Mouse (Mus musculus): ENCODE measurements around the gene Dnmt3l. TPM values are rescaled to one million over a fixed set of nuclear protein-coding genes. Genes with fewer than 3 reads are reported as not detected.
"Not testable (repeated sequence)": the region's sequence is repeated elsewhere in the genome, so short reads cannot be mapped to it uniquely, and the experiment has no call there.

Dnmt3l gene
- polyA plus RNA-seq, 1 experiment from 2014 or later, result 0.44 TPM

- Histone ChIP-seq H3K4me3 (peak overlapping the region; percentile 81), H3K36me3 (peaks cover 8% of the 10 kb centered on the region), H3K4me2 (peak overlapping the region; percentile 88), H3K27ac (no peak overlapping the region; the same call in 1 of the 2 replicates), H3K27me3 (no peaks in the 10 kb centered on the region), H3K9me3 (no peaks in the 10 kb centered on the region), H3K4me1 (peaks cover 38% of the 10 kb centered on the region), H3K9ac (peak overlapping the region; percentile 62)
- no peak for ATAC-seq (ENCODE audit: insufficient number of reproducible peaks, insufficient read depth, low FRiP score, low TSS enrichment, low read depth)
- 11% methylated on average over 10 of the region's 10 CpGs for WGBS
These were observed 31.4 kb upstream of the Dnmt3l start for GRCm38 (mm10) chr10:78010335-78010734.

- H3K27ac ChIP-seq; ATAC-seq (ENCODE audit: insufficient number of reproducible peaks, insufficient read depth, low FRiP score, low TSS enrichment, low read depth); H3K36me3 ChIP-seq; H3K27me3 ChIP-seq; H3K9me3 ChIP-seq; H3K4me3 ChIP-seq; H3K4me2 ChIP-seq; H3K9ac ChIP-seq: not testable (repeated sequence)
- WGBS, result 92% methylated on average over 5 of the region's 5 CpGs
- peaks cover 34% of the 10 kb centered on the region for H3K4me1 ChIP-seq
These were observed 30.6 kb upstream of the Dnmt3l start for GRCm38 (mm10) chr10:78011116-78011515.

- no peak overlapping the region for H3K27ac ChIP-seq
- ATAC-seq (ENCODE audit: insufficient number of reproducible peaks, insufficient read depth, low FRiP score, low TSS enrichment, low read depth), result no peak
- no peaks in the 10 kb centered on the region for H3K9me3 ChIP-seq
- no peak overlapping the region for H3K9ac ChIP-seq
- H3K27me3 ChIP-seq, result no peaks in the 10 kb centered on the region
- H3K36me3 ChIP-seq, result no peaks in the 10 kb centered on the region
- WGBS, result 90% methylated on average over 18 of the region's 18 CpGs
- H3K4me1 ChIP-seq, result peaks cover 17% of the 10 kb centered on the region
- no peak overlapping the region for H3K4me2 ChIP-seq
- H3K4me3 ChIP-seq, result no peak overlapping the region
These were observed 28.9 kb upstream of the Dnmt3l start for GRCm38 (mm10) chr10:78012661-78013495.

GRCm38 (mm10) chr10:78015489-78015888, 26.3 kb upstream of the Dnmt3l start:
- peaks cover 5% of the 10 kb centered on the region for H3K4me1 ChIP-seq
- whole genome bisulfite sequencing, result 86% methylated on average over 1 of the region's 1 CpGs
- H3K4me3 ChIP-seq, result no peak overlapping the region
- no peak for ATAC-seq (ENCODE audit: insufficient number of reproducible peaks, insufficient read depth, low FRiP score, low TSS enrichment, low read depth)
- no peak overlapping the region for H3K4me2 ChIP-seq
- no peak overlapping the region for H3K9ac ChIP-seq
- no peaks in the 10 kb centered on the region for H3K27me3 ChIP-seq
- no peaks in the 10 kb centered on the region for H3K36me3 ChIP-seq
- no peaks in the 10 kb centered on the region for H3K9me3 ChIP-seq
- no peak overlapping the region for H3K27ac ChIP-seq

GRCm38 (mm10) chr10:78016366-78016765, 25.4 kb upstream of the Dnmt3l start:
- no peak overlapping the region for H3K4me3 ChIP-seq
- WGBS, result 57% methylated on average over 5 of the region's 5 CpGs
- H3K36me3 ChIP-seq, result no peaks in the 10 kb centered on the region
- H3K9me3 ChIP-seq, result no peaks in the 10 kb centered on the region
- H3K4me2 ChIP-seq, result no peak overlapping the region
- H3K9ac ChIP-seq, result no peak overlapping the region
- ATAC-seq (ENCODE audit: insufficient number of reproducible peaks, insufficient read depth, low FRiP score, low TSS enrichment, low read depth), result no peak
- no peaks in the 10 kb centered on the region for H3K27me3 ChIP-seq
- no peak overlapping the region for H3K27ac ChIP-seq
- 0 out of 2 replicates have a peak, but pooled peaks cover 2% of the 10 kb centered on the region for H3K4me1 ChIP-seq

- Histone ChIP-seq H3K9ac (0 out of 2 replicates have a peak overlapping the region, but pooled peaks have one; percentile 57), H3K9me3 (no peaks in the 10 kb centered on the region), H3K36me3 (no peaks in the 10 kb centered on the region), H3K27me3 (no peaks in the 10 kb centered on the region), H3K4me3 (peak overlapping the region; percentile 26), H3K4me1 (0 out of 2 replicates have a peak, but pooled peaks cover 2% of the 10 kb centered on the region), H3K27ac (no peak overlapping the region), H3K4me2 (peak overlapping the region; percentile 62)
- 0 out of 2 replicates have a peak, but pooled peaks have one; percentile 67 for ATAC-seq (ENCODE audit: insufficient number of reproducible peaks, insufficient read depth, low FRiP score, low TSS enrichment, low read depth)
- 18% methylated on average over 19 of the region's 19 CpGs for WGBS
These were observed 22.9 kb upstream of the Dnmt3l start for GRCm38 (mm10) chr10:78018797-78019203.

- Histone ChIP-seq H3K4me1 (0 out of 2 replicates have a peak, but pooled peaks cover 2% of the 10 kb centered on the region), H3K4me2 (no peak overlapping the region), H3K27ac (no peak overlapping the region), H3K9ac (no peak overlapping the region), H3K9me3 (no peaks in the 10 kb centered on the region), H3K36me3 (no peaks in the 10 kb centered on the region), H3K4me3 (no peak overlapping the region), H3K27me3 (no peaks in the 10 kb centered on the region)
- ATAC-seq (ENCODE audit: insufficient number of reproducible peaks, insufficient read depth, low FRiP score, low TSS enrichment, low read depth), result peak; percentile 52; the same call in 1 of the 2 replicates
- WGBS, result 90% methylated on average over 4 of the region's 4 CpGs
These were observed 22.5 kb upstream of the Dnmt3l start for GRCm38 (mm10) chr10:78019291-78019690.

GRCm38 (mm10) chr10:78019984-78020383, 21.8 kb upstream of the Dnmt3l start:
- H3K9me3 ChIP-seq; H3K9ac ChIP-seq; ATAC-seq (ENCODE audit: insufficient number of reproducible peaks, insufficient read depth, low FRiP score, low TSS enrichment, low read depth); H3K4me2 ChIP-seq; H3K4me1 ChIP-seq; H3K36me3 ChIP-seq; H3K27ac ChIP-seq; H3K27me3 ChIP-seq; H3K4me3 ChIP-seq: not testable (repeated sequence)
- 98% methylated on average over 7 of the region's 11 CpGs for WGBS

- not testable (repeated sequence) for H3K4me1 ChIP-seq; ATAC-seq (ENCODE audit: insufficient number of reproducible peaks, insufficient read depth, low FRiP score, low TSS enrichment, low read depth); H3K4me2 ChIP-seq; H3K9ac ChIP-seq; H3K27ac ChIP-seq; H3K36me3 ChIP-seq; H3K4me3 ChIP-seq; H3K9me3 ChIP-seq; H3K27me3 ChIP-seq
- WGBS, result 72% methylated on average over 6 of the region's 8 CpGs
These were observed 16.3 kb upstream of the Dnmt3l start for GRCm38 (mm10) chr10:78025453-78025852.

- Histone ChIP-seq H3K27me3 (no peaks in the 10 kb centered on the region), H3K4me1 (no peaks in the 10 kb centered on the region), H3K9ac (no peak overlapping the region), H3K27ac (no peak overlapping the region), H3K9me3 (no peaks in the 10 kb centered on the region), H3K4me3 (no peak overlapping the region), H3K36me3 (no peaks in the 10 kb centered on the region), H3K4me2 (no peak overlapping the region)
- WGBS, result 6% methylated on average over 5 of the region's 5 CpGs
- ATAC-seq (ENCODE audit: insufficient number of reproducible peaks, insufficient read depth, low FRiP score, low TSS enrichment, low read depth), result peak; percentile 59; the same call in 1 of the 2 replicates
These were observed 13.6 kb upstream of the Dnmt3l start for GRCm38 (mm10) chr10:78028129-78028528.

- no peaks in the 10 kb centered on the region for H3K36me3 ChIP-seq
- H3K4me1 ChIP-seq, result no peaks in the 10 kb centered on the region
- H3K4me2 ChIP-seq, result no peak overlapping the region
- WGBS, result 63% methylated on average over 1 of the region's 1 CpGs
- H3K27me3 ChIP-seq, result no peaks in the 10 kb centered on the region
- H3K9ac ChIP-seq, result no peak overlapping the region
- no peak for ATAC-seq (ENCODE audit: insufficient number of reproducible peaks, insufficient read depth, low FRiP score, low TSS enrichment, low read depth)
- H3K27ac ChIP-seq, result no peak overlapping the region
- no peak overlapping the region for H3K4me3 ChIP-seq
- no peaks in the 10 kb centered on the region for H3K9me3 ChIP-seq
These were observed 12.7 kb upstream of the Dnmt3l start for GRCm38 (mm10) chr10:78029080-78029479.

- H3K27me3 ChIP-seq, result no peaks in the 10 kb centered on the region
- ATAC-seq (ENCODE audit: insufficient number of reproducible peaks, insufficient read depth, low FRiP score, low TSS enrichment, low read depth), result no peak
These were observed 9.8 kb upstream of the Dnmt3l start for GRCm38 (mm10) chr10:78031987-78032386.

More at GRCm38 (mm10) chr10:78031987-78032386, 9.8 kb upstream of the Dnmt3l start:
- 86% methylated on average over 2 of the region's 2 CpGs for whole genome bisulfite sequencing
- no peaks in the 10 kb centered on the region for H3K9me3 ChIP-seq
- H3K4me1 ChIP-seq, result no peaks in the 10 kb centered on the region
- no peaks in the 10 kb centered on the region for H3K36me3 ChIP-seq
- H3K27ac ChIP-seq, result no peak overlapping the region
- no peak overlapping the region for H3K4me3 ChIP-seq
- no peak overlapping the region for H3K4me2 ChIP-seq
- no peak overlapping the region for H3K9ac ChIP-seq

Data from embryonic facial prominence, embryonic 13.5 days (tissue).